Mouse (Mus musculus) brain, embryonic 14.5 days (tissue): ENCODE data around the gene Lef1. TPM values are rescaled to one million over a fixed set of nuclear protein-coding genes. Genes with fewer than 3 reads are reported as not detected.

Experiments used
- DNase-seq: peaks from one replicate; pipeline ENCODE4 v3.0.0-alpha.2; 2011; ENCODE audit warnings: low read depth
- CTCF ChIP-seq: fragments of 200-500 bp; IDR thresholded peaks from 2 replicates; pipeline ENCODE4 v1.5.1; 2012; ENCODE audit warnings: inconsistent platforms, mild to moderate bottlenecking, moderate library complexity, borderline replicate concordance; ENCODE audit not compliant: insufficient read depth, insufficient read length; ENCODE audit errors: extremely low read depth
- POLR2A ChIP-seq: fragments of 200-500 bp; IDR thresholded peaks from 2 replicates; pipeline ENCODE4 v1.6.1; 2012; ENCODE audit warnings: mild to moderate bottlenecking, inconsistent platforms, borderline replicate concordance; ENCODE audit not compliant: poor library complexity, insufficient read depth, insufficient read length, severe bottlenecking; ENCODE audit errors: extremely low read depth
- polyA plus RNA-seq: library from polyadenylated mRNA; depleted of rRNA; stranded (reverse); fragments of >200 nt; gene quantifications from 2 replicates; pipeline ENCODE4 v1.2.3, GENCODE M21; 2012; rRNA removed

Gene Lef1
- polyA plus RNA-seq, 1 experiment, result 54.7 TPM

- DNase-seq, result no peak
- TF ChIP-seq CTCF, result no peak
- no peak for TF ChIP-seq POLR2A
Measured at GRCm38 (mm10) chr3:131258921-131259320, 148.7 kb downstream of the Lef1 start.

DNA sequence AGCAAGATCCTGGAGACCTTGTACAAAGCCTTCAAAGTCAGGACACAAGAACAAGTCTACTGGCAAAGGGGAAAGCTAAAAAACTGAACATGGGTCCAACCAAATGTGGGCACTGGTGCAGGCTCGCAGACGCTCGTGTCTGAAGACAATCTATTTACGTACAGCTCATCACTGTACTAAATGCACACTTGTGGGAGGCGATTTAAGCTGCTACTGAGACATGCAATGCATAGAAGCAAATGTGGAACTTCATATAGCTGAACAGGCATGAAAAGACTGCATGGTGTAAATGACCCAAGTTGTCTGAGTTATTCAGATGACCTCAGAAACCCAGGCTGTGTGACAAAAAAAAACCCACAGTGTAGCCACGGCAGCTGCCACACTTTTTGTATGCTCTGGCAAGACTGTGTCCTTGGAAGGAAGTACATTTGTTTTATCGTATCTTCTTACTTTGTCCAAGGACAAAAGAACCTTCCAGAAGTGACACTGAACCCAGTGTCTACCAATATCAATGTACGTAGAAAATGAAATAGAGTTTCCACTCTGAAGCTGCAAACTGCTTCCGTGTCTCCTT lies 149.2 kb downstream of the Lef1 start:
- no peak for DNase-seq
- TF ChIP-seq CTCF, result no peak
- no peak for TF ChIP-seq POLR2A

DNA sequence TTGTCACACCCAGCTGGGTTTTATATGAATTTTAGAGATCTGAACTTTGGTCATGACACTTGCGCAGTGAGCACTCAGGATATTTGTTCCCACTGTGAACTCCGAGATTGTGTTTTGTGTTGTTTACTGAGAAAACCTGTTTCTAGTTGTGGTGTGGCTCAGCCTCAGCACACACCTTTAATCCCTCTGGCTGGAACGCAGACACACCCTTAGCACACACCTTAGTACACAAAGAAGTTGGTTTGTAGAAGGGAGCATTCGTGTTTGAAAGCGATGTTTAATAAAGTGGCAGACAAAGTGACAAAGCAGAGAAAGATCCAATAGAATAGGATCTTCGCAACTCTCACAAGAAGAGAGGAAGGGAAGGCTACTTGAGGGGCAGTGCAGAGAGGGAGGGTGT lies 150.1 kb downstream of the Lef1 start:
- TF ChIP-seq POLR2A, result no peak
- TF ChIP-seq CTCF, result no peak
- DNase-seq, result no peak

DNA sequence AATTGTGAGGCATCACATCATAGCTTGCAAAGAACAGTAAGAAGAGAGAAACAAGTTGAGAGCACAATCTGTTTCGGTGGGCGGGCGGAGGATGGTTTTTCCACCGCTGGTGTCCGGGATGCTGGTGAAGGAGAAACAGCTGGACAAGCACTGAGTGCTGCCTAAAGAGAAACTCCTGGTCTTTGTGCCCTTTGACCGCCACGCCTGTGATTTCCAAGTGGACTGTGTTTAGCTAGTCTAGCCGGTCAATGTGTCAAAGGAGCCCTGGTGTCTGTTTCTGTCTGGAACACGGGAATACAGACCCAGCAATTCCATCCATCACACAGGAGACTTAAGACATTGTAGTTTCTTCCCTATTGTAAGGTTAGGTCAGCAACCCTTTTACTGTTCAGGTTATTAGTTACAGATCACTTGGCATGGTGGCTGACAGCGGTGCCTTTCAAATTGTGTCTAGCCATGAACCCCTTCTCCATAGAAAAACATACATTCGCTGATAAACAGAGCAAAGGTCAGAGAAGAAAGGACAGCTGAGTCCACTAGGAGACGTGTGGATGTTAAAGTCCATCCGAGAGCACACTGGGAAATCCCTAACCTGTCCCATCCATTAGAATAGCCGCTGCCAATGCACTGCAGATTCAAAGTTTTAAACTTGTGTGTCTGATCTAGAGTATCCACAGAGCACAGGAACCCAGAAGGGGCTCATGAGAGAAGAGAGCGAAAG lies 153.7 kb downstream of the Lef1 start:
- no peak for TF ChIP-seq CTCF
- TF ChIP-seq POLR2A, result no peak
- no peak for DNase-seq

- TF ChIP-seq CTCF (no peak), POLR2A (no peak)
- no peak for DNase-seq
Measured at GRCm38 (mm10) chr3:131265516-131265915, 155.2 kb downstream of the Lef1 start.

DNA sequence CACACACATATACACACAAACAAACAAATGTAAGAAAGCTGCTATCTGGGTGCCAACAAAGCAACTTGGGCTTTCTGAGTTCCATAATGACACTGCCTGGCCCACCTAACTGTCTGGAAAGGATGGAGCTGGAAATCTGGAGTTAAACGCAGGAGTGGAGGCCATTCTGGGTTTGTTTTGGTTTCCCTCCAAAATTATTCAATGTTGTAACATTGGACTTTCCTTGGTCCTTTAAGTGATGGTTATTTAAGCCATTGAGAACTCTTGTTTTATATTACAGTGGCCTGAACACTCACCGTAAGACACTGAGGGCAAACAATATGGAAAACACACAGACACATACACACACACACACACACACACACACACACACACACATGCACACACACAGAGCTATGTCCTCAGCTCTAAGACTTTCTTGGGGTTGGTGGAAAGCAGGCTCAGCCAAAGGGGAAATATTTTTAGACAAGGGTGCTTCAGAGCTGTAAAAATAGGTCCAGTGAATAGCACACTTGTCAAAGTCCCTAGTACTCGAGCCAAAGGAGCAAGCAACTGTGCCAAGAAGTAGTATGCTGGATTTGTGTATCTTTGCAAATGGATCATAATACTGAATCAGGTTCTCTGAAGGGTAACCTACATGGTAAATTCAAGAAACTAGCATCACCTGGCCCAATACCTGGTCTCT lies 156.2 kb downstream of the Lef1 start:
- DNase-seq, result no peak
- TF ChIP-seq CTCF, result no peak
- TF ChIP-seq POLR2A, result no peak

- TF ChIP-seq POLR2A, result no peak
- TF ChIP-seq CTCF, result no peak
- peak; percentile 23 for DNase-seq
Measured at GRCm38 (mm10) chr3:131270381-131270780, 160.1 kb downstream of the Lef1 start.

DNA sequence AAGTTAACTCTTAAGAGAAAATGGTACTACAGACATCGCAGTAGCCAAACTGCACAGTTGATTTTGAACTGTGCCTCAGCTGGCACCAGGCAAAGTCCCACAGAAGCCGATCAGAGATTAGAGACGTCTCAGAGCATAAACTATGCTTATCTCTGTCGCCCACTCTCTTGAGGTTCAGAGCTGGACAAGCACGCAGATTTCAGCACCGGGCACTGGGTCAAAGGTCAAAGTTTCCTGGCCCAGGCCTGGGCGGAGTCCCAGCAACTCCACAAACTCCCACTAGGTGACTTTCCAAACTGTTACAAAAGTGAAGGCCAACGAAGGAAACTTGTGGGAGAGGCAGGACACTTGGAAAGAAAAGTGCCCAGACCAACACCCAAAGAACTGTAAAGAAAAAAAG lies 160.9 kb downstream of the Lef1 start:
- peak; percentile 35 for DNase-seq
- TF ChIP-seq POLR2A (no peak), CTCF (peak; percentile 19; the same call in 1 of the 2 replicates)

DNA sequence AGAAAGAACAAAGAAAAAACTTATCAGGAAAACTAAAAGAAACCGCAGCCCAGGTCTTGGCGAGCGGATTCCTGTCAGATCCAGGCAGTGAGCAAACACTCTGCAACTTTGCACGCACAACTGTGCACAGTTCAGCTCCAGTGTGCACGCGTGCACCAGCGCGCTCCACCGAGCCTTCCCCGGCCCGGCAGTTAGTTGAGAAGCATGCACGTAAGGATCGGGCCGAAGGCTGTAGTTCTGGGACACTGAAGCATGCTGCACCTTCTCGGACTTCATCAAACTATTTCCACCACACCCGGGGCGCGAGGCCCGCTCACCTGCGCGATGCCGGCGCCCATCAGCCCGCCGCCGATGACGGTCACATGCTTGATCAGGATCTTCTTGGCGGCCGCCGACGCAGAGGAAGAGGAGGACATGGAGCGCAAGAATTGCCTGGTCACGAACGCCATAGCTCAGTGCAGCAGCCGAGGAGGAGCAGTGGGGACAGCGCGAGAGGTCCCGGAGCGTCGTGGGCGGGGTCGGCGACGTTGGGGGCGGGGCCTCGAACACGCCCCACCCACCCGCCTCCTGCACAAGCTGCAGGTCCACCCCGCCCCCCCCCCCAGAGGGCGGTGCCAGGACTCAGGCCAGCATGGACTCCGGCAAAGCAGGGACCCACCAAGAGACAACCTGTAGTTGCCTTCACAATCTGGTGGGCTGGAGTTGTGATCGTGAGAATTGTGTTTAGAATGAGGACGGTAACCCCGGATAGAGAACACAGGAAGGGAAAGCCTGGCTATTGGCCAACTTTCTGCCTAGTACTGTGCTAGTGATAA lies 161.5 kb downstream of the Lef1 start, which contains the start of gene Hadh:
Hadh (minus strand) TSS at position 543 of the 815 bp plus-strand sequence.
- TF ChIP-seq POLR2A (peak; percentile 19; the same call in 1 of the 2 replicates), CTCF (no peak)

GRCm38 (mm10) chr3:131272374-131273100 lies 162.3 kb downstream of the Lef1 start:
- TF ChIP-seq POLR2A (no peak), CTCF (no peak)
- no peak for DNase-seq

More for the DNA sequence above, 161.5 kb downstream of the Lef1 start, which contains the start of gene Hadh:
- peak; percentile 94 for DNase-seq

Other genes starting within 250 kb of the Lef1 start
- 29.4 and 32.0 TPM in 2 replicates for gene Hadh, start 161.6 kb downstream of the Lef1 start, polyA plus RNA-seq
- 3.5 and 3.7 TPM in 2 replicates for gene Cyp2u1, start 192.8 kb downstream of the Lef1 start, polyA plus RNA-seq